In the genomic region with DNA sequence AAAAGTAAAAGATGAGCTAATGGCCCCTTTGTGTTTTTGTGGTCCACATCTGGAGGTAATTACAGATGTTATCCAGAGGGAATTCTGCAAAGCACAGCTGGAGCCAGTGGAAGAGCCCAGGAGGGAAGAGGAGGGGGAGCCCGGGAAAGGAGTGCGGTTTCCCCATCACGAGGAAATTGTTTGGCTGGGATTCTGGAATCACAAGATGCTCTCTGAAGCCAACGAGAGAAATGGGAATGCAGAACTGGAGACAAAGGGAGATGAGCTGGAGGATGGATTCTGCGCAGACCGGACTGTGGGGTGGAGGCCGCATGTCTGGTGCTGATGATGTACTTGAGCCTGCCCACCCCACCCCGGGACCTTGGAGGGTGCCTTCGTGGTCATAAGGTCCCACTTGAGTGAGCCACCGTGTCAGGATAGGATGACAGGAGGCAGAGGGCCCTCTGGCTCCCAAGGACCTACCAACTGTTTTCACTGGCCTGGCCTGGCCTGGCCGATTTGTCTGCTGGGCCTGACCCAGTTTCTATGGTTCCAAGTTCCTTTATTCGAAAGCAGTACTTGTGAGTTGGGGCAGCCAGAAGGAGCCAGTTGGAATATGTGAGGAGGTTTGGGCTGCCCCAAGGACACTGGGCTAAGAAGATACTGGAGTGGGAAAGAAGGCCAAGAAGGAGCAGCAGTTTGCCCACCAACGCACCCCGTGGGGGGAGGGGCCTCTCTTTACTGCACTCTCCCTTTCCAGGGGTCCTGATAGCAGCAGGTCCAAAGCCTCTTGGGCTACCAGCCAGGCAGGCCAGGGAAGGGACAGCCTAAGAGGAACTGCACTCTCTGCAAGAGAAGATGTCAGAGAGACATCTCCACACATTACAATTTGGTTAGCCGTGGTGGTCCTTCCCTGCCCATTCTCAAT, we compare ENCODE assay signal across 7 mouse cellular contexts. TPM values are rescaled to one million over a fixed set of nuclear protein-coding genes. Genes with fewer than 3 reads are reported as not detected.
DNase-seq lines count a peak whose midpoint lies in the region; ATAC-seq lines count a peak whose summit lies in the region.

No protein-coding gene starts in this region.

- DNase-seq in 3134 (ENCODE audit: extremely low read depth, insufficient read length, low spot score): peak; percentile 83
- DNase-seq in 3T3-L1 (ENCODE audit: low read depth, low spot score): peak; percentile 99
- DNase-seq in gastrocnemius, postnatal 14 days: peak; percentile 71
- peak; percentile 33 to 54 for DNase-seq in kidney, postnatal 4 days
- peak; percentile 61 to 78 for DNase-seq in urinary bladder, postnatal 36 days (ENCODE audit: low spot score in 2 of 2)
- no peak for DNase-seq in layer of hippocampus, postnatal 25 days (ENCODE audit: extremely low spot score in 1 of 2, low spot score in 1 of 2)

- intact Hi-C loops in gastrocnemius, postnatal 14 days (cut with DNase I; ENCODE audit: low total_unique reads): no loop called here

- no peak for ATAC-seq in megakaryocyte, adult 5-6 weeks (ENCODE audit: poor library complexity, severe bottlenecking)

RNA-seq across cellular contexts. Expression of a gene that starts 12.6 kb away (rescaled TPM):
- total RNA-seq in gastrocnemius, postnatal 14 days (2021): 10 to 100 TPM; 52.0 to 68.1 TPM
- total RNA-seq in megakaryocyte, adult 5-6 weeks (2015): 0.66 and 1.1 TPM in 2 replicates
- 0.61 TPM in 1 of 2 replicates, not detected in the other for total RNA-seq in megakaryocyte, adult 5-6 weeks (2017)
- 10 to 100 TPM; 15.8 to 21.2 TPM for total RNA-seq in layer of hippocampus, postnatal 25 days (2021)

RNA-seq across cellular contexts. Expression of a gene that starts 17.3 kb away (rescaled TPM):
- total RNA-seq in gastrocnemius, postnatal 14 days (2021): 100 to 1,000 TPM; 107 to 116 TPM
- 129 and 145 TPM in 2 replicates for total RNA-seq in megakaryocyte, adult 5-6 weeks (2015)
- 71.4 and 81.6 TPM in 2 replicates for total RNA-seq in megakaryocyte, adult 5-6 weeks (2017)
- 100 to 1,000 TPM; 112 TPM for total RNA-seq in layer of hippocampus, postnatal 25 days (2021)

RNA-seq across cellular contexts. Expression of a gene that starts 20.0 kb away (rescaled TPM):
- 10 to 100 TPM; 33.5 to 37.2 TPM for total RNA-seq in gastrocnemius, postnatal 14 days (2021)
- 29.9 and 31.2 TPM in 2 replicates for total RNA-seq in megakaryocyte, adult 5-6 weeks (2015)
- 46.9 and 51.7 TPM in 2 replicates for total RNA-seq in megakaryocyte, adult 5-6 weeks (2017)
- total RNA-seq in layer of hippocampus, postnatal 25 days (2021): 10 to 100 TPM; 32.1 to 34.6 TPM

RNA-seq across cellular contexts. Expression of a gene that starts 26.4 kb away (rescaled TPM):
- 1 to 10 TPM; 2.9 to 3.4 TPM for total RNA-seq in gastrocnemius, postnatal 14 days (2021)
- total RNA-seq in megakaryocyte, adult 5-6 weeks (2015): 13.1 and 19.3 TPM in 2 replicates
- total RNA-seq in megakaryocyte, adult 5-6 weeks (2017): 15.9 and 16.7 TPM in 2 replicates
- total RNA-seq in layer of hippocampus, postnatal 25 days (2021): 1 to 10 TPM; 1.5 to 1.9 TPM

RNA-seq across cellular contexts. Expression of a gene that starts 31.9 kb away (rescaled TPM):
- not detected for total RNA-seq in gastrocnemius, postnatal 14 days (2021)
- total RNA-seq in megakaryocyte, adult 5-6 weeks (2015): not detected in 2 replicates
- not detected in 2 replicates for total RNA-seq in megakaryocyte, adult 5-6 weeks (2017)
- total RNA-seq in layer of hippocampus, postnatal 25 days (2021): 10 to 100 TPM; 22.6 to 23.0 TPM

Comparison
In these comparisons a context has a peak if more than half of its experiments do, and no peak if none do; other contexts are left out.
1. DNase-seq: peak in 3134 (single experiment), 3T3-L1 (single experiment), gastrocnemius, postnatal 14 days (single experiment), kidney, postnatal 4 days (2 of 2) and urinary bladder, postnatal 36 days (2 of 2); none in layer of hippocampus, postnatal 25 days (0 of 2).
2. RNA of a gene that starts 12.6 kb away (total RNA-seq): 52.0 to 68.1 TPM in gastrocnemius, postnatal 14 days and 15.8 to 21.2 TPM in layer of hippocampus, postnatal 25 days; 0.61 to 1.1 TPM in megakaryocyte, adult 5-6 weeks; every median in the first group is over 4 times any median in the second.